Mouse (Mus musculus): Measurements from ENCODE around the gene Gm17019. TPM values are rescaled to one million over a fixed set of nuclear protein-coding genes. Genes with fewer than 3 reads are reported as not detected.

Gm17019 gene
- not detected for polyA plus RNA-seq (2014; fragmentation: Illumina TruSeq; extraction: RNeasy Lipid Tissue Mini Kit (QIAGEN cat#74804); ENCODE audit: low replicate concordance)

DNA sequence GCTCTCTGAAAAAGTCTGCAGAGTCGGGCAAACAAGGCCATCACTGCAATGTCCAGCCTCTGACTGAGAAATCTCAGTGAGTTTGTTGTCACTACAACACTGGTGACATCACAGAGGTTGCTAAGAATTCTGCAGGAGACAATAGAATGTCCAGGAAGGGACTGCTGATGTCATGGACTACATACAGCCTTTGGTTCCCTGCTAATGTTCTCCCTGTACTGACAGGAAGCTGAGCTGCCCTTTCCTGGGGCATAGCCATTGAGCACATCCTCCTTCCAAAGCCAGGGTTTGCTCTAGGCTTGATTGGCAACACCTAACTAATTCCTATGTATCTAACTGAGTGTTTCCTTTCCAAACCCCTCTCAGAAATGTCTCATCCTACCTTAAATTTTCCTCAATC, at the start of gene Gm17019:
TSS of gene Gm17019 (minus strand) at position 101 of the 400 bp plus-strand sequence.

Other genes starting within 250 kb of the Gm17019 start
- not detected for gene Gm9758, start 118.1 kb downstream of the Gm17019 start, polyA plus RNA-seq (2014; fragmentation: Illumina TruSeq; extraction: RNeasy Lipid Tissue Mini Kit (QIAGEN cat#74804); ENCODE audit: low replicate concordance)
- not detected for gene Speer4e, start 94.6 kb downstream of the Gm17019 start, polyA plus RNA-seq (2014; fragmentation: Illumina TruSeq; extraction: RNeasy Lipid Tissue Mini Kit (QIAGEN cat#74804); ENCODE audit: low replicate concordance)
- not detected for gene Gm10354, start 54.1 kb downstream of the Gm17019 start, polyA plus RNA-seq (2014; fragmentation: Illumina TruSeq; extraction: RNeasy Lipid Tissue Mini Kit (QIAGEN cat#74804); ENCODE audit: low replicate concordance)

Measured in small intestine, adult 10 weeks (tissue).